Mouse (Mus musculus): ENCODE data around the gene Six2. TPM values are rescaled to one million over a fixed set of nuclear protein-coding genes. Genes with fewer than 3 reads are reported as not detected.

The Six2 gene
- polyA plus RNA-seq, 1 experiment, result not detected

- Histone ChIP-seq H3ac (ENCODE audit: control insufficient read depth, insufficient read length, low read depth) (no peak overlapping the region), H3K4me3 (ENCODE audit: insufficient read depth, poor library complexity, severe bottlenecking) (no peak overlapping the region), H3K36me3 (ENCODE audit: control insufficient read depth, insufficient read depth) (no peaks in the 10 kb centered on the region), H3K79me3 (ENCODE audit: low read depth) (no peaks in the 10 kb centered on the region), H3K27me3 (ENCODE audit: control insufficient read depth, insufficient read depth, insufficient read length) (no peaks in the 10 kb centered on the region), H3K79me2 (ENCODE audit: control insufficient read depth, insufficient read depth) (no peaks in the 10 kb centered on the region)
- TF ChIP-seq MYOG (IDR thresholded peaks at IDR 0.05; ENCODE audit: control insufficient read depth, extremely low read depth, insufficient read length), result no peak
- no peak for TF ChIP-seq USF1 (IDR thresholded peaks at IDR 0.05; ENCODE audit: low read depth)
Measured at GRCm38 (mm10) chr17:85689807-85690319, 1.8 kb upstream of the Six2 start.

GRCm38 (mm10) chr17:85688911-85689806 is 1.1 kb upstream of the Six2 start:
- Histone ChIP-seq H3K79me3 (ENCODE audit: low read depth) (no peaks in the 10 kb centered on the region), H3K4me3 (ENCODE audit: insufficient read depth, poor library complexity, severe bottlenecking) (no peak overlapping the region), H3ac (ENCODE audit: control insufficient read depth, insufficient read length, low read depth) (no peak overlapping the region), H3K27me3 (ENCODE audit: control insufficient read depth, insufficient read depth, insufficient read length) (no peaks in the 10 kb centered on the region), H3K36me3 (ENCODE audit: control insufficient read depth, insufficient read depth) (no peaks in the 10 kb centered on the region), H3K79me2 (ENCODE audit: control insufficient read depth, insufficient read depth) (no peaks in the 10 kb centered on the region)
- TF ChIP-seq FOSL1 (IDR thresholded peaks at IDR 0.05; ENCODE audit: insufficient read depth, low read length, poor library complexity, severe bottlenecking) (no peak), MAX (IDR thresholded peaks at IDR 0.05) (no peak), MYOD1 (IDR thresholded peaks at IDR 0.05; ENCODE audit: control insufficient read depth, insufficient read length, low read depth) (no peak)

GRCm38 (mm10) chr17:85687421-85688235 is 446 bp downstream of the Six2 start:
- H3K27me3 ChIP-seq (ENCODE audit: control insufficient read depth, insufficient read depth, insufficient read length), result no peaks in the 10 kb centered on the region
- no peaks in the 10 kb centered on the region for H3K36me3 ChIP-seq (ENCODE audit: control insufficient read depth, insufficient read depth)
- TF ChIP-seq MYOD1 (IDR thresholded peaks at IDR 0.05; ENCODE audit: control insufficient read depth, insufficient read length, low read depth), result no peak
- TF ChIP-seq MAX (IDR thresholded peaks at IDR 0.05), result no peak
- TF ChIP-seq USF1 (IDR thresholded peaks at IDR 0.05; ENCODE audit: low read depth), result no peak
- no peak for TF ChIP-seq MYOG (IDR thresholded peaks at IDR 0.05; ENCODE audit: control insufficient read depth, extremely low read depth, insufficient read length)
- no peak for TF ChIP-seq FOSL1 (IDR thresholded peaks at IDR 0.05; ENCODE audit: insufficient read depth, low read length, poor library complexity, severe bottlenecking)
- no peak for TF ChIP-seq CEBPB (IDR thresholded peaks at IDR 0.05; ENCODE audit: low read depth)
- no peak for TF ChIP-seq CTCF (IDR thresholded peaks at IDR 0.05; ENCODE audit: control insufficient read depth, insufficient read depth, insufficient read length)
- no peaks in the 10 kb centered on the region for H3K79me2 ChIP-seq (ENCODE audit: control insufficient read depth, insufficient read depth)
- H3K79me3 ChIP-seq (ENCODE audit: low read depth), result no peaks in the 10 kb centered on the region
- H3ac ChIP-seq (ENCODE audit: control insufficient read depth, insufficient read length, low read depth), result no peak overlapping the region
- H3K4me3 ChIP-seq (ENCODE audit: insufficient read depth, poor library complexity, severe bottlenecking), result no peak overlapping the region

- no peaks in the 10 kb centered on the region for H3K79me2 ChIP-seq (ENCODE audit: control insufficient read depth, insufficient read depth)
- TF ChIP-seq MYOG (IDR thresholded peaks at IDR 0.05; ENCODE audit: control insufficient read depth, extremely low read depth, insufficient read length), result no peak
- no peak for TF ChIP-seq FOSL1 (IDR thresholded peaks at IDR 0.05; ENCODE audit: insufficient read depth, low read length, poor library complexity, severe bottlenecking)
- no peak for TF ChIP-seq CEBPB (IDR thresholded peaks at IDR 0.05; ENCODE audit: low read depth)
- TF ChIP-seq MYOD1 (IDR thresholded peaks at IDR 0.05; ENCODE audit: control insufficient read depth, insufficient read length, low read depth), result no peak
- TF ChIP-seq MAX (IDR thresholded peaks at IDR 0.05), result no peak
- TF ChIP-seq USF1 (IDR thresholded peaks at IDR 0.05; ENCODE audit: low read depth), result no peak
- no peak for TF ChIP-seq CTCF (IDR thresholded peaks at IDR 0.05; ENCODE audit: control insufficient read depth, insufficient read depth, insufficient read length)
- no peak overlapping the region for H3K4me3 ChIP-seq (ENCODE audit: insufficient read depth, poor library complexity, severe bottlenecking)
- H3K79me3 ChIP-seq (ENCODE audit: low read depth), result no peaks in the 10 kb centered on the region
- no peaks in the 10 kb centered on the region for H3K27me3 ChIP-seq (ENCODE audit: control insufficient read depth, insufficient read depth, insufficient read length)
- no peaks in the 10 kb centered on the region for H3K36me3 ChIP-seq (ENCODE audit: control insufficient read depth, insufficient read depth)
- H3ac ChIP-seq (ENCODE audit: control insufficient read depth, insufficient read length, low read depth), result no peak overlapping the region
Measured at GRCm38 (mm10) chr17:85686476-85687420, 1.3 kb downstream of the Six2 start.

- TF ChIP-seq MYOG (IDR thresholded peaks at IDR 0.05; ENCODE audit: control insufficient read depth, extremely low read depth, insufficient read length) (no peak), FOSL1 (IDR thresholded peaks at IDR 0.05; ENCODE audit: insufficient read depth, low read length, poor library complexity, severe bottlenecking) (no peak), CEBPB (IDR thresholded peaks at IDR 0.05; ENCODE audit: low read depth) (no peak), CTCF (IDR thresholded peaks at IDR 0.05; ENCODE audit: control insufficient read depth, insufficient read depth, insufficient read length) (no peak), MAX (IDR thresholded peaks at IDR 0.05) (no peak), USF1 (IDR thresholded peaks at IDR 0.05; ENCODE audit: low read depth) (no peak), MYOD1 (IDR thresholded peaks at IDR 0.05; ENCODE audit: control insufficient read depth, insufficient read length, low read depth) (no peak)
- H3K79me3 ChIP-seq (ENCODE audit: low read depth), result no peaks in the 10 kb centered on the region
- H3K4me3 ChIP-seq (ENCODE audit: insufficient read depth, poor library complexity, severe bottlenecking), result no peak overlapping the region
- H3ac ChIP-seq (ENCODE audit: control insufficient read depth, insufficient read length, low read depth), result no peak overlapping the region
- no peaks in the 10 kb centered on the region for H3K79me2 ChIP-seq (ENCODE audit: control insufficient read depth, insufficient read depth)
- H3K36me3 ChIP-seq (ENCODE audit: control insufficient read depth, insufficient read depth), result no peaks in the 10 kb centered on the region
- H3K27me3 ChIP-seq (ENCODE audit: control insufficient read depth, insufficient read depth, insufficient read length), result no peaks in the 10 kb centered on the region
Measured at GRCm38 (mm10) chr17:85685689-85686281, 2.3 kb downstream of the Six2 start.
